Mouse (Mus musculus) adrenal gland (tissue): ENCODE results near the gene Cmtm8.

Experiments used
- intact Hi-C: fragments of 180-260 bp; cut with DNase I; formaldehyde crosslinking; loops from one replicate; pipeline ENCODE4 v1.15.1; 2025
- long read RNA-seq, 2 experiments: library from polyadenylated mRNA; unstranded; transcript quantifications; one replicate each; pipeline ENCODE4 v2.0.0; 2020; ENCODE audit warnings: borderline replicate concordance in 1 of 2; ENCODE audit not compliant: insufficient replicate concordance in 1 of 2

Cmtm8 gene
- long read RNA-seq, experiment 1, transcript Cmtm8-201 (4 exons, 1,064 nt) = major isoform, 7 of 8 reads
- long read RNA-seq, experiment 1, partial matches to known transcripts = 1 of 8 reads
- long read RNA-seq, experiment 1, other reads (novel, unspliced or antisense) = 0 of 8 reads
- long read RNA-seq, experiment 2, transcript Cmtm8-201 (4 exons, 1,064 nt) = major isoform, 23 of 26 reads
- long read RNA-seq, experiment 2, partial matches to known transcripts = 0 of 26 reads
- long read RNA-seq, experiment 2, other reads (novel, unspliced or antisense) = 2 of 26 reads

DNA sequence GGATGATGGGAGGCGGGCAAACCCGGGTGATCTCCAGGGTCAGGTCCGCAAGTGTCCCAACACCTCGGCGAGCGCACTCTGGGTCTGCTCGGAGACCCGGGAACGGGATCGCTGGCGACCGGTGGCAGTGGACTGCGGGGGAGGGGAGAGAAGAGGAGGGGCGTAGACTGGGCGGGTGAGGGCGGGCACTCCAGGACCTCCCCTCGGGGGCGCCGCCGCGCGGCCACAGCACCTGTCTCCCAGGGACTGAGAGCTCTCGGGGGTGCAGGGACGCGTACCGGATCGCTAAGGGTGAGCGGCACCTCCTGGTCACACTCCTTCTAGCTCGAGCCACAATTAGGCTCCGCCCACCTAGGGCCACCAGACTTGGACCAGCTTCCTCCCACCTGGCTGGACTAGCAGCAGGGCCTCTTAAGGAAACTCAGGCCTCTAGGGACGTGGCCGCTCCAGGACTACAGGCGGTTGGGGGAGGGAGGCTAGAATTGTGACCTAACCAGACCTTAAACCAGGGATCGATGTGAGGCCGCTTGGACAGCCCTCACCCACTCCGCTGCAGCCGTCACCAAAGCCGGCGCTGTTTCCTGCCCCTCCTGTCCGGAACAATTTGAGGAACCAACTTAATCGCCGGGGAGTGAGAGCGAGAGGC is at the start of gene Cmtm8:
TSS of gene Cmtm8 (minus strand) at position 140 of the 646 bp plus-strand sequence.
- intact Hi-C loops = no loop called here

DNA sequence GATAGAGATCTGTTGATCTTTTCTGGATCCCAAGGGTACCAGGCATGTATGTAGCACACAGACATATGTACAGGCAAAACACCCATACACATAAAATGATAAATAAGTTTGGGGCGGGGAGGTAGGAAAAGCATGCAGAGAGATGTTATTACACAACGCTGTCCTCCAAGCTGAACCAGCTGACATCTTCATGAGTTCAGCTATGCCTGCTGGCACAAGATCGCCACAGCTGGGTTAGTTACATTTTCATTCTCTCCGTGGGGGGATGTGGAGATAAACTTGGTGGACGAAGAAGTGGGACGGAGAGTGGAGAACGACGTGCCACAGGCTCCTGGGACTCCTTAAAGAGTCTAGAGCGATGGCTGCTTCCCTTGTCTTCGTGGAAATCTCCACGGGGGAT is 49.0 kb upstream of the Cmtm8 start:
- intact Hi-C loops = no loop called here

DNA sequence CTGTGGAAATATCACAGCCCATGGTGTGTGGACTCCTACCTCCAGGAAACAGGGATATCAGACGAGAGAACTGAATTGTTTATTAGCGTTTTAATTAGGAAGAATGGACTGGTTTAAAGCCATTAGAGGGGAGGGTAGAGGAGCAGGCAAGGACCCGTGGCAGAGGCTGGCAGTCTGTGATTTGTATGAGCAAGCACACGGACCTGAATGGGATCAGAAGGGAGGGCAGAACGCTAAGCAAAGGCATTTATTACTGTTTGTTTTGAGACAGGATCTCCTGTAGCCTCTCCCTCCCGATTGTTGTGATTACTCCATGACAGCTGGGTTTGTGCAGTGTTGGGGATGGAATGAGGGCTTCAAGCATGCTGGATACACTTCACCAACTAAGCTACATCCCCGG is 46.4 kb upstream of the Cmtm8 start:
- intact Hi-C loops = no loop called here

DNA sequence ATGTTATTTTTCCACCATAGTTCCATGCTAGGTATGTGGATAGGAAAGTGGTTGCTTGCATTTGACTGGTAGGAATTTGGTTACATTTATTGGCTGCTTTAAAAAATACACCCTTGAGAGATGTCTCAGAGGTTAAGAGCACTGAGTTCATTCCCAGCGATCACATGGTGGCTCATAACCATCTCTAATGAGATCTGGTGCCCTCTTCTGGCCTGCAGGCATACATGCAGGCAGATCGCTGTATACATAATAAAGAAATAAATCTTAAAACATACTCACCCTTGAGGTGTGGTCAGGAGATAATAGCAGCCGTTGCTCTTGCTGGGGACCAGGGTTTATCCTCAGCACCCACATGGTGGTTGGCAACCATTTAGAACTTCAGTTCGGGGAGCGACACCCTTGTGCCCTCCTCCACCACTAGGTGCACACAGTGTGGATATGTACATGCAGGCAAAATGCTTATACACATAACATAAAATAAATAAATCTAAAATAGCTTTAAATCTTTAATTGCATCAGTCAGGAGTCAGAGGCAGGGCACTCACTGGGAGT is 45.0 kb upstream of the Cmtm8 start:
- intact Hi-C loops = loop anchor here (2.0 kb wide), 1 partner anchor 92 kb away; no protein-coding TSS in a partner anchor

DNA sequence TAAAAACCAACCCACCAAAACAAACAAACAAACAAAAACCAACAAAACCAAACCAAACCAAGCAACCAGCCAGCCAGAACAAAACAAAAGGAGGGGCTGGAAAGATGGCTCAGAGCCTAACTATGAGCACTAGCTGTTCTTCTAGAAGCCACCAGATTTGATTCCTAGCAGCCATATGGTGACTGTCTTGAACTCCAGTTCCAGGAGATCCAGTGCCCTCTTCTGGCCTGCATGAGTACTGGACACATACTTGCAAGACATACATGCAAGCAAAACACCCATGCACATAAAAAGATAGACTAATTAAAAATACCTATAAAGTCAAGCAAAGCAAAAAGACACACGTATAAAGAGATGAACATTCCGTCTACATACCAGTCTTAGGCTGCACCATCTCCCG is 43.7 kb upstream of the Cmtm8 start:
- intact Hi-C loops = loop anchor here (2.0 kb wide), 1 partner anchor 91 kb away; no protein-coding TSS in a partner anchor

DNA sequence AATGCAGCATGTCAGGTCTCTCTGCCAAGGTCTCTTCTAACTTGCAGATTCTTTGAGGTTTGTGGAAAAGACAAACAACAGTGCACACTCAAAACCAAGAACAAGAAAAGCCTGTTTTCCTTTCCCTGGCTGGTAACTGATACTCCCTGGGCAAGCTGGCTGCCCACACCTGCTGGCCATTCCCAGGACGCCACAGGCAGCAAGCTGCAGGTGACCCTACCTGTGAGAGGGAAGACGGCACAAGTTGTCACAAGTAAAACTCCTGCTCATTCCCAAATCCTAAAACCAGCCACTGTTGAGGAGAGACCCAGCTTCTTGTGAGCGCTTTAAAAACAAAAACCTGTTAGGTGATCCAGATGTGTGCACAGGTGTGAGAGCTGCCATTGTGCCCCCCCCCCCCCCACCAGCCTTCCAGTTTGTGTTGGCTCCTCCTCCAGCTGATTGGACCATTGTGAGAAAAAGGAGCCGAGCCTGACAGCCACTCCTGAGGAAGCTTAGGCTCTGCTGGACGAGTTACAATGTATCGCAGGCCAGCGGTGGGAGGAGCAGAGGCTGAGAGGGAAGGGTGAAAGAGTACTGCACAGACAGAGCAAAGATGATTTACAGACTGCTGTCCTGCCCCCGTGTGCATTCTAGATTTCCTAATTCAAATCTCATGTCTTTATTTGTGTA is 42.2 kb upstream of the Cmtm8 start:
- intact Hi-C loops = no loop called here

DNA sequence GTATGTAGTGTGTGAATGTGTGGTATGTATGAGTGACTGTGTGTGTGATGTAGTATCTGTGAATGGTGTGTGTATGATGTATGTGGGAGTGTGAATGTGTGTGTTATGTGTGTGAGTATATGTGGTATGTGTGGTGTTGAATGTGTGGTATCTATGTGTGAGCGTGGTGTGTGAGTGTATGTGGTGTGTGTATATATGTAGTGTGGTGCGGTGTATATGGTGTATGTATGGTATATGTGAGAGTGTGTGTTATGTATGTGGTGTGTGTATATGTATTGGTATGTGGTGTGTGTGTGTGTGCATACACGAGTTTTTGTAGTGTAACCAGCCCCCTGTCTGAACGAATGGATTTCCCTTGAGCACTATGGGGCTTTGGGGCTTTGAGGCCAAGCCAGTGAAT is 41.6 kb upstream of the Cmtm8 start:
- intact Hi-C loops = no loop called here

DNA sequence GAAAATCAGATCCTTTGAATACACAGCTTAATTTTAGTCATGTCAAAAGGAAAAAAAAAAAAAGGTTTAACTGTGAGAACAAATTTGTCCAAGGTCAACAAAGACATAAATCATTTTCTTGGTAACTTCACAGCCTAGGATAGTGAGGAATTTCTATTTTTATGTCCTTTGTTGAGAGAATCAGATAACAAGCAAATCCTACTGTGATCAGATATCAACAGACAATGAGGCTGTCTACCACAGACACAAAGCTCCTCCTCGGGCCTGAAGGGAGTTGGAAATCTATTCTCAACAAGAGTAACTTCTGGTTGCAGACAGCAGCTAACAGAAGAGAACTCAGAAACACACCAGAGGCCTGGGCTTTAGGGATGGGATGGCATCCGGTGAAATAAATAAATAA is 38.0 kb upstream of the Cmtm8 start:
- intact Hi-C loops = no loop called here

DNA sequence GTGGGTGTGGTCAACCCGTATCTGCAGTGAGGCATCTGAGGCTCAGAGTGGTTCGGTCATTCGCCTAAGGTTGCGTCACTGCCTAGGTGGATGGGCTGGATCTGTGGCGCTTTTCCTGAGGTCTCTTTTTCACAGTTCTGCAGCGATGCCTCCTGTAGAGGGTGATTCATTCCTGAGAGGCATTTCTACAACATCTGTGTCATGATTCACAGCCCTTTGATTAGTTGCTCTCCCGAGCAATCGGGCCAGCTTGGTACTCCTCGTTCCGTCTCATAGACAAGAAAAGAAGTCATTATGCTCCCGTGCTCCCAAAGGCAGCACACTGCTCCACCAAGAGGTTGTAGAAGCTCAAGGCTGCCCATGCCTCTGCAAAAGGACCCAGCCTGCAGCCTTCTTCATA is 11.4 kb upstream of the Cmtm8 start:
- intact Hi-C loops = no loop called here

DNA sequence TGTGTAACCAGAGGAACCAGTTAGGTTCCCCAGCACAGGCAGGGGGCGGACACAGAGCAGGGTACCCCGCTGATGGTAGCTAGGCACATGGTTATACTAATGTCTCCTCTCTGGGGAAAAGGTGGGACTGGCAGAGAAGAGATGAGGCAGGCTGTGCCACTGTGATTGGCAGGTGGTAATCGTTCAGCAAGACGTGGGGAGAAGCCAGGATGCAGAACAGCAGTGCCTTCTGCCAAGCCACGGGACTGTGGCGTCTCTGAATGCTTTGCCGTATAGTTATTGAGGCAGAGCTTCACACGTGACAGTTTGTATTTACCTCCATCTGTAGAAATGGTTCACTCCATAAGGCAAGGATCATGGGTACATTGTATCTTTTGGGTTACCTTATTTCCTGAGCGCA is 10.7 kb upstream of the Cmtm8 start:
- intact Hi-C loops = no loop called here

DNA sequence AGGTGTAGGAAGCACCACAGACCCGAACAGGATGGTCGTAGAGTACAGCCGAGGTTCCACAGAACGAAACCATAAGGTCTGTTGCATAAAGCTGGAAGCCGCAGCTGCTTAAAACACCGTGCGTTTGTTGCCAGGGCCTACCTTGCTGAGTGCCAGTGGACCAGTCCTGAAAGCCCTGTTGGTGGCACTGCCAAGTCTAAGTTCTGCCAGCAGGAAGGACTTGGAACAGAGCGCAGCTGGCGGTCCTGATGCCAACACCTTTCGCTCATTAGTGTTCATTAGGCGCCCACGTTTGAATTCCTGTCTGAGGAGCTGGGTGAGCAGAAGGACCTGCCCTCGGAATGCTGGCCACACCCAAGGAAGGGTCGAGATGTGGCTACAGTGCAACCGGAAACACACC is 9.4 kb upstream of the Cmtm8 start:
- intact Hi-C loops = no loop called here

DNA sequence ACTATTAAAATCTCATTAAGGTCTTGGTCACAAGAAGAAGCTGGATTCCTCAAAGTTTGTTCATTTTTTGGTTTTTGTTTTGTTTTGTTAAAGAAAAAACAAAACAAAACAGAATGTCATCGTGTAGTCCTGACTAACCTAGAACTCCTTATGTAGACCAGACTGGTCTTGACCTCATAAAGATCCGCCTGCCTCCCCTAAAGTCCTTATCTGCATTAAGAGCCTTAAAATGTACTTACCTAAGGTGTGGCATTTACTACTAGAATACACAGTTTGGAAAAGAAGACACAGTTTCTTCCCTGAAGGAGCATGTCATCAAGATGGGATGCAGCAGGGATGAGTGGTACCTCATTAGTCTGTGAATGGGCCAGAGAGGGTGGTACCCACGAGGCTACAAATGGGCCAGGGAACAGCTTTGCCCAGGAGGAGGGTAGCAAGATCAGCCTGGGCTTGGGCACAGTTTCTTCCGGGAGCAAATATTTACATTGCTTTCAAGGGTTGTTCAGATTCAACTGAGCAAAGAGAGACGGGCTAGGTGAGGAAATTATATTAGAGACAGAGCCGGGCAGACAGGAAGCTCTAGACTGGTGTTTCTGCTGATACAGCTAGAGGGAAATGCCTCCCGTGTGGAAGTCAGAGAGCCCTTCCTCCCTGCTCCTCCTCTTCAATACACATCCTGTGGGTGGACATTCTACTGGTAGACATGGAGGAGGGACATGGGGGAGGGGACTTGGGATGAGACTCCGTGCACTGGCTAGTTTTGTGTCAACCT is 7.6 kb upstream of the Cmtm8 start:
- intact Hi-C loops = no loop called here

DNA sequence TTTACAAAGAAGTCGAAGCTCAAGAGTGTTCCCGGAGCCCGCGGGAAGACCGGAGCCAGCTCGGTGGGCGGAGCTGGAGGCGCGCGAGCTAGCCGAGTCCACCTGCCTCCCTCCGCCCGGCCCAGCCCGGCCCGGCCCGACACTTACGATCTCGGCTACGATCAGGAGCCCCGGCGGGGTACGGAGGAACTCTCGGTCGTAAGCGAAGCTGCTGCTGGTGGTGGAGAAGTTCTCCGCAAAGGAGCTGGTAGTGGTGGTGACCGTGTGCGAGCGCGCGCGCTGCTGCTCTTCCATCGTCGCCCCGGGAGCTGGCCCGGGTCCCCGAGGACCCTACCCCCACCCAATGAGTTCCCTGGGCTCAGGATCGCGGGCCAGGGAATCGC is 331 bp downstream of the Cmtm8 start:
- intact Hi-C loops = no loop called here

DNA sequence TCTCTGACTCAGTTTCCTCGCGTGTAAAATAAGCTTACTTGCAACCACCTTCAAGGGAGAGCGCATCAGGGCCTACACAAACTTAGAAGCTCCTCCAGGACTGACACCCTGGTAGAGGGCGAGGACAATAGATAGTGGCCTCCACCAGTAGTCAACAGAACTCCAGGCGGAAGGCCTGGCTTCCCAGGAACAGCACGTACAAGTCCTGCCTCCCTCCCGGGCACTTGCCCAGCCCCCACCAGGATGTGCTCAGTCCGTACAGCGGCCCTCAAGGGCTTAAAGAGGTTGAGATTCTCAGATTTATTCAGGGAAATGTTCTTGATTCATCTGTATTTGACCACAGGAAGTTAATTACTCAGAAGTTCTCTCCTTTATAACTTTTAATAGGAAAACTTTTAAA is 1.1 kb downstream of the Cmtm8 start:
- intact Hi-C loops = no loop called here

DNA sequence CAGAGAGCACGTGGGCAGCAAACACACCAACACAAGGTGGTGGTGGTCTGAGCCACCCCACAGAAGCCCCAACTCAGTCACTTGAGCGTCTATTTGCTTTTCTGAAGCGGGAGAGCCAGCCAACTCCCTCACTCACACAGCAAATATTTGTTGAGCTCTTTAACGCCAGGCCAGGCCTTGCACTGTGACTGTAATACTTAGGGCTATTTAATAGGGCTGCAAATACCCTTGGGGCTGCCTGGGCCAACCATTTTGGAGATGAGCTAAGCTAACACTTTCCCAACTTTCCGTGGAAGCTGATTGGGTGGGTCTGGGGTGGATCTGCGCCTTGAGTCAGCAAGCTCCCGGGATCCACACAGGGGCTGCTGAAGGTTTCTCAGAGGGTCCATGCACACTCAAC is 1.7 kb downstream of the Cmtm8 start:
- intact Hi-C loops = no loop called here

DNA sequence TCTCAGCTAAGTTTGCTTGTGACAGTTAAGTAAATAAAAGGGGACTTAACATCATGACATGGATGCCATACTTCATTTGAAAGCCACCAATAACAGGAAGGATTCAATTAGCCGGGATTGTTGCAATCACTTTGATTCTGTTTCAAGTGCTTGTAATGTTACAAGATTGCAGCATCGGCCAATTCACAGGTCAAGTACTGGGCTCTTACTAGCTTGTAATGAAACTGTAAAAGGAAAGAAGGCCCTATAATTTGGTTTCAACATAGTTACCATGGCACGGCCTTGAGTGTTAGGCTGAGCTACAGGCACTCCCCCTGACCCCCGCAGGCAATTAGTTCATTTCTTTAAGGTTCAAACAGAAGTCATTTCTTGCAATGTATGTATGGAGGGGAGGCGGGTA is 5.1 kb downstream of the Cmtm8 start:
- intact Hi-C loops = no loop called here

DNA sequence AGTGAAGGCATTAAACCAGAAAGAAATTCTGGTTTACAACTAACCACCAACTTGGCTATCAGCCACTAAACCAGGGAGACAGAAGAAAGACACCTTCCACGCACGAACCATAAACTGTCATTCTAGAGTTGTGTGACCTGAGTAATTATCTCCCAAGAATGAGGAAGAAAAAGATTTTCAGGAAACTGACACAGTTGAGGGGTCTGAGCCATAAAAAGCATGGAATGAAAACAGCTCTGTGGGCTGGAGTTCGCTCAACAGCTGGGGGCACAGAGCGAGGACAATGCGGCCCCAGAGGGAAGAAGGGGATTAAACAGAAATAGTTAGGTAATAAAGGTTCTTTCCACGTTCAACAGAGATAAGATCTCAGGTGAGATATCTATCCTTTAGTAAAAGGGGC is 12.4 kb downstream of the Cmtm8 start:
- intact Hi-C loops = no loop called here

DNA sequence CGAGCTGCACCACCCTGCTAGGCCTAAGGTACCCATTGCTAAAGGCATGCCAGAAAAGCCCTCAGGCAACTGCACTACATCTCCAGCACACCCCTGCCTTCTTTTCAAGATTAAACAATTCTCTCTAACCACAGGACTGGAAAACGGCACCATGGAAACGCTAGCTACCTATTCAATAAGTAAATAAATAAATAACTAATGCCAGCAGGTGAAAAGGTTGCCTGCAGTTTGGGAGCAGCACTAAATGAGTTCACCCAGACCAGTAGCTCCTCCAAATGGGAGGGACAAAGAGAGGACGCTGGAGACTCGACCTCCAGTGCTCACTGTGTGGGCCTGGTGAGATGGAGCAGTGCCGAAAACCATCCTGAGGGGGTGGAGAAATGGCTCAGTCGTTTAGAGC is 13.6 kb downstream of the Cmtm8 start:
- intact Hi-C loops = no loop called here

DNA sequence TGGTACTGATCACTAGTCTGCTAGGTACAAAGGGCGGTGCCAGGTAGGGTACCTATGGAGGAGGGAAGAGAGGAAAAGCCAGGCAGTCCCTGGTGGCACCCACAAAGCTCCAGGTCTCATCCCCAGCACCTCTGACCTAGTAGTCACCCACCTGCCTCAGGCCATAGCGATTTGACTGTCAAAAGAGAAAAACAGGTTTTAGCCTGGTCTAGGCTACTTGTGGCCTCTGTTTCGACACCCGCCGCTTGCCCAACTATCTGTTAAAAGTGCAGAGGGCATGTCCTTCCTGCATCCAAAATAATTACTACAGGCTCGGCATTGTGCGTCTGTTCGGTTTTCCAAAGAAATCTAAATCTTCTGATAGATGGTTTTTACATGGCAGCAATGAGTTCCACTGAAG is 14.3 kb downstream of the Cmtm8 start:
- intact Hi-C loops = no loop called here

DNA sequence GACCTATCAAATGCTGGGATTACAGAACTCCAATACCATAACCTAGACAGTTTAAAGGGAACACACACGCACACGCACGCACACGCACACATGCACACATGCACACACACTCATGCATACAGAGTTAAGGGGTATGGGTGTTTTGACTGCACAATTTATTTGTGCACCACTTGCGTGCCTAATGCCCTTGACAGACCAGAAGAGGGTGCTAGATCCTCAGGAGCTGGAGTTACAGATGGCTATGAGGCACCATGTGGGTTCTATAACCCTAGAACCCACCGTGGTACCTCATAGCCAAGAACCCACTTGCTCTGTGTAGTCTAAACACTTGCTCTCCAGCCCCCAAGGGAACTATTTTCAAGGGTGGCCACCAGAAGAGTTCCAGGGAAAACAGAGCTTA is 15.6 kb downstream of the Cmtm8 start:
- intact Hi-C loops = no loop called here

DNA sequence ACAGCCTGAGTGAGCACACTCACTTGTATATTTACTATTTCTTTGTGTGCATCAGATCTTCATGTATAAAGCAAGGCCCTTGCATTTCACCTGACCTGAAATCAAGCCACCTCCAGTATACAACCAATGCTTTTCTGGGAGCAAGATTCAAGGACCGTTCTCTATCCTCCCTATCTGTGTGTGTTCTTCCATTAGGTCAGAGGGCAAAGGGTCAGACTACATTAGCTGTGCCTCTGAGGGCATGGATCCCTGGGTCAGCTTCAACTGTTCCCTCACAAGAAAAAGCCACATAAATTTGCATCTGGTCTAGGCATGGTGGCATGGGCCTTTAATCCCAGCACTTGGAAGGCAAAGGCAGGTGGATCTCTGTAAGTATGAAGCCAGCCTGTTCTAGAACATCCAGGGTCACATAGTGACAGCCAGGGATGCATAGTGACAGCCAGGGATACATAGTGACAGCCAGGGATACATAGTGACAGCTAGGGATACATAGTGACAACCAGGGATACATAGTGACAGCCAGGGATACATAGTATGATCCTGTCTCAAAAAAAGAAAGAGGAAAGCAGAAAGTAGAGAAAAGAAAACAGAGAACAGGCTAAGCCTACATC is 16.6 kb downstream of the Cmtm8 start:
- intact Hi-C loops = no loop called here
